Comparison of ENCODE assay signal across 15 mouse cellular contexts in genomic region chr11:87367865-87368580, GRCm38 (mm10). TPM values are rescaled to one million over a fixed set of nuclear protein-coding genes. Genes with fewer than 3 reads are reported as not detected.
DNase-seq lines count a peak whose midpoint lies in the region; ATAC-seq and TF ChIP-seq lines count a peak whose summit lies in the region.
"Had no signal": no experiment of that assay in that cellular context is flagged by ENCODE, and none has a peak within 500 bp of the region (broad histone marks: within the 10 kb centered on the region; RNA-seq: fewer than 3 reads in every experiment).

No protein-coding gene starts in this region.

- no peak for TF ChIP-seq CTCF in MEL (IDR thresholded peaks at IDR 0.05 in 2 of 3, conservative IDR thresholded peaks at IDR 0.05 in 1 of 3; ENCODE audit: control insufficient read depth in 1 of 3, insufficient read depth in 1 of 3, low read depth in 2 of 3, low read length in 3 of 3, poor library complexity in 1 of 3, severe bottlenecking in 1 of 3)

- no peak overlapping the region for H3K9ac ChIP-seq in MEL (ENCODE audit: control insufficient read depth, low read depth, low read length, poor library complexity, severe bottlenecking)
- H3K9ac ChIP-seq: heart, embryonic 13.5 days; intestine, embryonic 15.5 days; midbrain, embryonic 12.5 days; neural tube, embryonic 13.5 days had no signal

- DNase-seq in cerebellum, postnatal 14 days, result peak; percentile 70 to 75
- no peak for DNase-seq in cerebellum, adult 11-12 months
- DNase-seq in MEL (ENCODE audit: low read depth, low spot score), result peak; percentile 42
- no peak for DNase-seq in layer of hippocampus, adult 18-20 months (ENCODE audit: low spot score in 2 of 2)
- DNase-seq in gastrocnemius, postnatal 36 days, result no peak
- DNase-seq: adrenal gland, adult 2 months; right cerebral cortex, postnatal 14 days; thymus, adult 18-20 months had no signal

- no peaks in the 10 kb centered on the region; a peak in 1 of 4 replicates for H3K27me3 ChIP-seq in MEL (ENCODE audit: control insufficient read depth in 1 of 2, insufficient read depth in 2 of 2, low read length in 2 of 2)
- peaks cover 4% of the 10 kb centered on the region for H3K27me3 ChIP-seq in erythroblast, embryonic 14.5 days (ENCODE audit: control insufficient read depth)
- H3K27me3 ChIP-seq: heart, embryonic 13.5 days; intestine, embryonic 15.5 days; midbrain, embryonic 12.5 days; neural tube, embryonic 13.5 days had no signal

- TF ChIP-seq POLR2A in MEL (IDR thresholded peaks at IDR 0.05; ENCODE audit: control insufficient read depth in 1 of 2, insufficient read depth in 1 of 2, low read depth in 1 of 2, low read length in 2 of 2, poor library complexity in 1 of 2), result no peak

- ATAC-seq in megakaryocyte, adult 5-6 weeks (ENCODE audit: poor library complexity, severe bottlenecking), result peak; percentile 95
- no peak for ATAC-seq in frontal cortex, adult (ENCODE audit: low TSS enrichment)
- ATAC-seq: intestine, embryonic 15.5 days had no signal

- no peak for TF ChIP-seq EP300 in MEL (IDR thresholded peaks at IDR 0.05; ENCODE audit: low read depth in 1 of 2, low read length in 2 of 2)

- no peak overlapping the region for H3K4me3 ChIP-seq in MEL (ENCODE audit: control insufficient read depth in 1 of 2, insufficient read depth in 1 of 2, low read depth in 2 of 2, low read length in 2 of 2)
- H3K4me3 ChIP-seq in erythroblast, embryonic 14.5 days (replicated peaks), result peak overlapping the region; percentile 16
- H3K4me3 ChIP-seq: heart, embryonic 13.5 days; intestine, embryonic 15.5 days; midbrain, embryonic 12.5 days; neural tube, embryonic 13.5 days had no signal

- no peak for TF ChIP-seq RAD21 in MEL (IDR thresholded peaks at IDR 0.05; ENCODE audit: low read depth, low read length)

- H3K9me3 ChIP-seq in MEL (replicated peaks; ENCODE audit: insufficient read depth, low read length), result no peaks in the 10 kb centered on the region
- no peaks in the 10 kb centered on the region for H3K9me3 ChIP-seq in erythroblast, embryonic 14.5 days (ENCODE audit: control insufficient read depth, low read length)
- H3K9me3 ChIP-seq: heart, embryonic 13.5 days; intestine, embryonic 15.5 days; midbrain, embryonic 12.5 days; neural tube, embryonic 13.5 days had no signal

- H3K36me3 ChIP-seq in MEL (ENCODE audit: control insufficient read depth in 1 of 2, insufficient read depth in 2 of 2, low read length in 2 of 2), result peaks cover 0 to 2% of the 10 kb centered on the region in 2 experiments; a peak in 1 of 4 replicates
- H3K36me3 ChIP-seq in erythroblast, embryonic 14.5 days (ENCODE audit: control insufficient read depth), result no peaks in the 10 kb centered on the region; the same call in 1 of the 2 replicates
- H3K36me3 ChIP-seq: heart, embryonic 13.5 days; intestine, embryonic 15.5 days; midbrain, embryonic 12.5 days; neural tube, embryonic 13.5 days had no signal

- 0 out of 4 replicates have a peak, but pooled peaks cover 0 to 2% of the 10 kb centered on the region in 2 experiments for H3K4me1 ChIP-seq in MEL (ENCODE audit: control insufficient read depth in 1 of 2, insufficient read depth in 2 of 2, low read length in 2 of 2)
- peaks cover 58% of the 10 kb centered on the region for H3K4me1 ChIP-seq in erythroblast, embryonic 14.5 days (ENCODE audit: control insufficient read depth)
- H3K4me1 ChIP-seq: heart, embryonic 13.5 days; intestine, embryonic 15.5 days; midbrain, embryonic 12.5 days; neural tube, embryonic 13.5 days had no signal

- H3K27ac ChIP-seq in MEL (ENCODE audit: control insufficient read depth, low read depth, low read length), result no peak overlapping the region
- H3K27ac ChIP-seq: heart, embryonic 13.5 days; intestine, embryonic 15.5 days; midbrain, embryonic 12.5 days; neural tube, embryonic 13.5 days had no signal

- intact Hi-C loops in gastrocnemius, postnatal 36 days (cut with DNase I), result no loop called here

- H3K79me2 ChIP-seq in MEL (ENCODE audit: control insufficient read depth, insufficient read depth, low read length, poor library complexity), result no peaks in the 10 kb centered on the region

TF ChIP-seq in MEL, 35 proteins besides CTCF, POLR2A, EP300 and RAD21:
- no peak for TF ChIP-seq JUND (IDR thresholded peaks at IDR 0.05; ENCODE audit: low read depth, low read length)
- peak; percentile 35; the same call in 1 of the 2 replicates for TF ChIP-seq MAX (IDR thresholded peaks at IDR 0.05; ENCODE audit: low read length)
- TF ChIP-seq TAL1 (IDR thresholded peaks at IDR 0.05; ENCODE audit: low read length), result peak; percentile 37
- 0 out of 2 replicates have a peak, but pooled peaks have one; percentile 27 for TF ChIP-seq GATA1 (IDR thresholded peaks at IDR 0.05; ENCODE audit: low read depth, low read length)
- TF ChIP-seq HCFC1 (IDR thresholded peaks at IDR 0.05; ENCODE audit: low read depth, low read length), result no peak
TF ChIP-seq in MEL: peak in this region for 3.

RNA-seq across cellular contexts. Expression of gene Ppm1e, which starts 9.2 kb away (rescaled TPM):
- 1.3 TPM in 2 replicates for total RNA-seq in MEL (2012; rRNA removed)
- polyA plus RNA-seq in MEL (2012; ENCODE audit: insufficient read depth in 1 of 2, insufficient read length in 2 of 2, low read depth in 1 of 2, low replicate concordance in 2 of 2, missing spikeins in 1 of 2), result 1 to 10 TPM in 1 of 2 experiments, not detected in 1; 2.8 TPM
- polyA plus RNA-seq in erythroblast, embryonic 14.5 days (2012), result 0.30 and 0.32 TPM in 2 replicates
- 0.76 and 0.91 TPM in 2 replicates for total RNA-seq in megakaryocyte, adult 5-6 weeks (2015)
- 0.57 and 0.81 TPM in 2 replicates for total RNA-seq in megakaryocyte, adult 5-6 weeks (2017)
- total RNA-seq in layer of hippocampus, adult 18-20 months (2021), result 100 to 1,000 TPM; 239 to 249 TPM
- under 1 TPM; 0.32 to 0.46 TPM for total RNA-seq in gastrocnemius, postnatal 36 days (2021)

RNA-seq across cellular contexts. Expression of gene Rad51c, which starts 36.7 kb away (rescaled TPM):
- total RNA-seq in MEL (2012; rRNA removed), result 1.5 and 2.5 TPM in 2 replicates
- polyA plus RNA-seq in MEL (2012; ENCODE audit: insufficient read depth in 1 of 2, insufficient read length in 2 of 2, low read depth in 1 of 2, low replicate concordance in 2 of 2, missing spikeins in 1 of 2), result 1 to 10 TPM in 1 of 2 experiments, not detected in 1; 1.9 TPM
- 0.73 and 0.96 TPM in 2 replicates for polyA plus RNA-seq in erythroblast, embryonic 14.5 days (2012)
- 4.6 and 4.8 TPM in 2 replicates for total RNA-seq in megakaryocyte, adult 5-6 weeks (2015)
- total RNA-seq in megakaryocyte, adult 5-6 weeks (2017), result 5.2 and 5.7 TPM in 2 replicates
- total RNA-seq in layer of hippocampus, adult 18-20 months (2021), result 1 to 10 TPM; 4.5 to 4.6 TPM
- total RNA-seq in gastrocnemius, postnatal 36 days (2021), result under 1 TPM; 0.32 to 0.41 TPM

RNA-seq across cellular contexts. Expression of gene Tex14, which starts 36.8 kb away (rescaled TPM):
- total RNA-seq in MEL (2012; rRNA removed), result 0.23 and 0.42 TPM in 2 replicates
- polyA plus RNA-seq in MEL (2012; ENCODE audit: insufficient read depth in 1 of 2, insufficient read length in 2 of 2, low read depth in 1 of 2, low replicate concordance in 2 of 2, missing spikeins in 1 of 2), result under 1 TPM in 1 of 2 experiments, not detected in 1; 0.42 TPM
- polyA plus RNA-seq in erythroblast, embryonic 14.5 days (2012), result not detected in 2 replicates
- 0.13 and 0.43 TPM in 2 replicates for total RNA-seq in megakaryocyte, adult 5-6 weeks (2015)
- 0.15 and 1.1 TPM in 2 replicates for total RNA-seq in megakaryocyte, adult 5-6 weeks (2017)
- total RNA-seq in layer of hippocampus, adult 18-20 months (2021), result under 1 TPM; 0.15 to 0.23 TPM
- not detected for total RNA-seq in gastrocnemius, postnatal 36 days (2021)

Comparison
In these comparisons a context has a peak if more than half of its experiments do, and no peak if none do; other contexts are left out.
1. DNase-seq: peak in cerebellum, postnatal 14 days (2 of 2) and MEL (single experiment); none in cerebellum, adult 11-12 months (single experiment), layer of hippocampus, adult 18-20 months (0 of 2) and gastrocnemius, postnatal 36 days (0 of 2).
2. RNA of gene Ppm1e, which starts 9.2 kb away (total RNA-seq): 239 to 249 TPM in layer of hippocampus, adult 18-20 months; 1.3 TPM in MEL, 0.57 to 0.91 TPM in megakaryocyte, adult 5-6 weeks and 0.32 to 0.46 TPM in gastrocnemius, postnatal 36 days; every median in the first group is over 100 times any median in the second.